Mouse (Mus musculus): ENCODE measurements around the gene Gpr161.

Gene Gpr161

DNA sequence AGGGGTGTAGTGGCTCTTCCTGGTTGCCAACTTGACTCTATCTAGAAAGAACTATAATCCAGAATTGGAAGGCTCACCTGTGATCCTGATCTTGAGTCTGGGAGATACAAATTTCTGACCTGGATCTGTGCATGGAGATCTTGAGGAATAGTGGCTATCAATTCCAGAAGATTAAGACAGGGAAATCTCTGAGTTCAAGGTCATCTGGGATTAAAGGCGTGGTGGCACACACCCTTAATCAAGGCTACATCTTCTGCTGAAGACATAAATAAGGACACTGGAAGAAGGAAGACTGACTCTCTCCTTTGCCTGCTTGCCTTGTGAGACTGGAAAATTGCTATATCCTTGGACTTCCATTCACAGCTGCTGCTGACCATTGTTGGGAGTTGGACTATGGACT, at the start of gene Gpr161:
Gene Gpr161, plus strand, starts transcription at position 301 of the 400 bp plus-strand sequence.
- no peak for DNase-seq

DNA sequence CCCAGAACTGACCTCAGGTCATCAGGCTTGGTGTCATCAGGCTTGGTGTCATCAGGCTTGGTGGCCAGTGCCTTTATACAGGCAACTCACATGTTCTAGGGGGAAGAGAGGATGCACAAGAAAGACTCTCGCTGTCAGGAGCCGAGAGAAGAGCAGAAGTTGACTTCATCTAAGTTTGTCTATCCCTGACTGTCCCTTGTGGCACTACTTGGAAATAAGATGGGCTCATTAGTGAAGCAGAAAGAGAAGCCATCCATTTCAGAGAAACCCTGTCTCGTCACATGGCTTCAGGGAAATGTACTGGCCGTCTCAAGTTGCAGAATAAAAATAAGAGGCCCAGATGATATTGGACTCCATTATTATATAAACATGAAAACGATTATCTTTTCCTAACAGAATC, 49.0 kb upstream of the Gpr161 start:
- no peak for DNase-seq

DNA sequence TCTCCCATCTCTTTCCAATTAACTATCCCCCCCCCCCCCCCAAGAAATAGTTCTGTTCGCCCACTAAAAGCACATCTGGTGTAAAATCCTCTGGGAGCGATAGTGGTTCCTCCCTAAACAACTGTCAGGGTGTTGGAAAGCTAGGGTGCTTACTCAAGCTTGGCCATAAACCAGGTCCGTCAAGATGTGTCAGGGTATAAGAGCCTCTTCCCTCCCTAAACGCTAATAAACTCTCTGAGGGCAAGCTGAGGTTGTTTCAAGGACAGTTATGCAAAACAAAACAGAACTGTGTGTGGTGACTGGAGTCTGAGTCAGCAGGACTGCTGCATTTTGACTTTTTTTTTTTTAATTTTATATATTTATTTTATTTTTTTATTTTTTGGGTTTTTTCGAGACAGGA, 48.5 kb upstream of the Gpr161 start:
- no peak for DNase-seq

GRCm38 (mm10) chr1:165247788-165248187, 47.8 kb upstream of the Gpr161 start:
- no peak for DNase-seq

- DNase-seq, result no peak
Observed at GRCm38 (mm10) chr1:165248842-165249241, 46.7 kb upstream of the Gpr161 start.

DNA sequence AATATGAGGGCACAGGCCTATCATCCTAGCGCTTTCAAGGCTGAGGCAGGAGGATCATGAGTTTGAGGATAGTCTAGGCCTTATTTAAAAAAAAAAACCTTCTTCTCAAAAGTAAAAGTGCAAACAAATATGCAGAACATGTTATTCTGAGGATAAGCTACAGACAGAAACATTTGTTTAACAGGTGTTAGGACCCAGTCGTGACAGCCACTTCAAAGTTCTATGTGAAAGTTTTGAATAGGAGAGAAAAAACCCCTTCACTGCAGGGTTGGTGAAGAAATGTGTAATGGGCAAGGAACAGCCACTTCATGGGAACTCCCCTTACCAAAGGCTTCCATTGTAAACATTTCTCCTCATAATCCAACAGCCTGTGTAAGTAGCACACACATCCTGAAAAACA, 45.0 kb upstream of the Gpr161 start:
- DNase-seq, result no peak

DNA sequence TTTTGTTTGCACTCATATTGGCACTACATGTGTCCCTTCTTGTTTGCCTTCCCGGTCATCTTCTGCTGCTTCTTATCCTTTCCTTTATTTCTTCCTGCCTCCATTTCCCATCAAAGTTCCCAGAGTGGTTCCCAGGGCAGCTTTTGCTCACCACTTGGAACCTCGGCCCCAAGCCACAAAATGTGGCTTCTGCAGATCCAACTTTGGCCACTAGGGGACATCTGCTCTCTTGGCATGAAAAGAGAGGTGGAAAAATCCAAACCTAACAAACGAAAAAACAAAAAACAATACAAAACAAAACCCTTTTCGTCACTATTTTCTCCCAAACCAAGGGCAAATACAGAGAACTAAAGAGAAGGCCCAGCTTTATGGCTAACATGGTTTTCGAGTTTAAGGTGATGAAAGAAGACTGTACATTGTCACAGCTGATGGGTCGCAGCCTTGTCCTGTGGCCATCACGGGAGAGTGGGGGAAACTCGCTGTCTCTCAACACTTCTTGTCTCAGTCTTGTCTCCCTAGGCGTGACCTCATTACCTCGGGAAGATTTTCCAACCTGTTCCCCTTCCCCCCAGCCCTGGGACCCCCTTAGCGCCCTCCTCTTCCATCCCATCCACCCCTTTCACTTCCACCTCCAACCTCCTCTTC, 43.4 kb upstream of the Gpr161 start:
- DNase-seq, result peak; percentile 31 to 71

DNA sequence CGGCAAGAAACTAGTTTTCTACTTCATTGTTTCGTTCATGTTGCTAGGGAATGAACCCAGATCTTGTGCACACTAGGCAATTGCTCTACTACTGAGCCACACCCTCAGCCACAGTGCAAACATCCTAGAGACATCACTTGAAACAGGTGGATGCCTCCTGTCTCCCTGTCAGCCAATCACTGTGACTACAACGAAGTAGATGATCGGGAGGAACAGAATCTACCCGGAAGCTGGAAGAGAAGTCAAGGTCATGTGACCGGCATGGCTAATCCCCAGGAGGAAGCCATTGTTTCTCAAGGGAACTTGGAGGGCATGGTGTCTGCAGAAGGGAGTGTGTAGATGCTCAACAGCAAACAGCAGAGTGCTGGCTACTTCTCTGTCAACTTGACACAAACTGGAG, 20.6 kb upstream of the Gpr161 start:
- DNase-seq, result no peak

DNA sequence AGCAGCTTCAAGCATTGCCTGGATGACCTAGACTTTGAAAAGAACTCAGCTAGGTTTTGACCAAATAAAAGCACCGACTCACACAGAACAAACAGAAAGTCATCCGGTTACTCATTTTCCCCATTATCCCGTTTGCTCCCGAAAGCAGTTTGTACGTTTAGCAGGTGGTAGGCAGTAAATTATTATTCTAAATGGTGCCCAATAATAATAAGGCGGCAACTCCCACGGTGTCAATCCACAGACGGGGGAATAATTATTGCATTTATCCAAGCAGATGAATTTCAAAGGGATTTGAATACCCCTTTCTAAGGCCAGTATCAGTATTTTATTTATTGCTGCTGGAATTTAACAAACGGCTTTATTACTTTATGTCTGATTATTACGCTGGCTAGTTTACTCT, 14.8 kb upstream of the Gpr161 start:
- no peak for DNase-seq

DNA sequence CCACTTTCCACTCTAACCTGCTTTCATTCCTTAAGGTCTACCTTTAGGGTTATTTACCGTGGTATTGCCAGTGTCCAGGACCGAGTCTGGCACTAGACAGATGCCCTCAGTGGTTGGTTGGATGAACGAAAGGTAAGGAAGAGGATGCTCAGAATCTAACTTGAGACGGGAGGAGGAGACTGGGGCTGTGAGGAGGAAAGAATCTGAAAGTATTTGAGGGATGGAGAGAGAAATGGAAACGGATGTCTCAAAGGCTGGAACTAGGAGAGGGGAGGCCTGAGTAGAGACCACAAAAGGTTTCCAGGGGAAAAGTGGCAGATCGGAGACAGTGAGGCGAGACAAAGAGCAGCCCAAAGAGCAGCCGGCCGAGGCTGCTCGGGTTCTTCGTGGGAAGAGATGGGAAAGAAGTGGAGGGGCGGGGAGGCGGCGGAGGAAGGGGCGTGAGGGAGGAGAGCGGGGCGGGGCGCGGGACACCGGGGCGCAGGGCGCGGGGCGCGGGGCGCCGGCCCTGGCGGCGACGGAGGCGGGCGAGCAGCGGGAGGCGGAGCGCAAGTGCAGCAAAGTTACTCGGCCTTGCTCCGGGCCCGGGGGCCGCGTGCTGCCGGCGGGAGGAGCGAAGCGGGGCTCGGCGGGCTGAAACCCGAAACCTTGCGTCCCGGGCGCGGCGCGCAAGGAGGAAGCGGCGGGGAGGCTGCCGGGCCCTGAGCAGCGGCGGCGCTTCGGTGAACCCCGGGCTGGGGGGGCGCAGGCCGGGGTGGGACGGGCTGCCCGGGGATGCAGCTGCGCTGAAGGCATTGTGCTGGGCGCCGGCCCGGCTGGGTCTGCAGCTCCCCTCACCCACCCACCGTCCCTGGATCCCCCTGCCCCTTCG, 14.0 kb upstream of the Gpr161 start:
- DNase-seq, result peak; percentile 39 to 58

DNA sequence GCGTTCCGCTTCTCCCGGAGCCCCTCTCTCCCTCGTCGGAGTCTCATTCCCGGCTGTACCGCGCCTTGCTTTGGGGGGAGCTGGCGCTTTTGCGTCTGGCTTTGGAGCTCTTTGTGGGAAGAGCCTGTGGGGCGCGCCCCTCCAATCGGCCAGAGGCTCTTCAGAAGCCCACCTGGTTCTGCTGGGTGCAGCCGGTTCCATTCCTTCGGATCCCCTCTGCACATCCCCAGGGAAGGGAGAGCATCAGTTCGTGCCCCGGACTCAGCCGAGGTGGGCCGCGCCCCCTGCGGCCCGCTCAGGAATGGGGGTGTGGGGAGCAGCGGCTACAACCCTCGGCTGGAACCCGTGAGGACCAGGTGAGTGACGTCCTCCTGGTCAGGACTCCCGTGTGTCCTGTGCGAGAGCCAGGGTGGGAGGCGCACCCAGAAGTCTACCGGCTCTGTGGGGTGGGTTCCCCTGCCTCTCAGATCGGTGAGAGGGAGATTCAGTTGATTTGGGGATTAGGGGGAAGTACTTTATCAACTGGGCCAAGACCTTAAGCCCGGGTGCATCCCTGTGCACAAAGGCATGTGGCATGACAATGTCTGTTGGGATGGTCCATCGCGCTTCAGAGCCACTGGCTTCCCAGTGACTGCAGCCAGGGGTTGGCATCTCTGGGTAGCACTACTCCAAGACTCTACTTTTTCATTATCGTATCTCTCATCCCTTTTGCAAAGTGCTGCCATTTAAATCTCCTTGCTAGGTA, 13.2 kb upstream of the Gpr161 start:
- peak; percentile 16 to 19 for DNase-seq

- DNase-seq, result no peak
Observed at GRCm38 (mm10) chr1:165282967-165283345, 12.6 kb upstream of the Gpr161 start.

GRCm38 (mm10) chr1:165284096-165284495, 11.5 kb upstream of the Gpr161 start:
- no peak for DNase-seq

DNA sequence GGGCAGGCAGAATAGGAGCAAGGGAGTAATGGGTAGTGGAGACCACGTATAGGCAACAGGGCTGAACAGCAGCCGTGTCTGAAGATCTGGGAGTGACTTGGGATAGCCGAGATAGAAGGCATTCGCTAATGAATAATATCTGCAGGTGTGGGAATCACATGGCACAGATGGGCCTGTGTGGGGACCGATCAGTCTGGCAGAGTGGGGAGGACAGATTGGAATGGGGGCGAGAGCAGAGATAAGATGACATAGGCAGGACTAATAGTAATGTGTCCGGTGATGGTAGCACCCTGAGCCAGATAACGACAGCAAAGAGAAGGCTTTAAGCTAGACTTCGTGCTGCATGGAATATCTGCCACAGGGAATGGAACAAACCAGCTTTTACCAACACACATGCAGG, 7.4 kb upstream of the Gpr161 start:
- DNase-seq, result no peak

GRCm38 (mm10) chr1:165289831-165290230, 5.8 kb upstream of the Gpr161 start:
- DNase-seq, result peak in 1 of 2 experiments; percentile 22

- DNase-seq, result no peak
Observed at GRCm38 (mm10) chr1:165291606-165292005, 4.0 kb upstream of the Gpr161 start.

DNA sequence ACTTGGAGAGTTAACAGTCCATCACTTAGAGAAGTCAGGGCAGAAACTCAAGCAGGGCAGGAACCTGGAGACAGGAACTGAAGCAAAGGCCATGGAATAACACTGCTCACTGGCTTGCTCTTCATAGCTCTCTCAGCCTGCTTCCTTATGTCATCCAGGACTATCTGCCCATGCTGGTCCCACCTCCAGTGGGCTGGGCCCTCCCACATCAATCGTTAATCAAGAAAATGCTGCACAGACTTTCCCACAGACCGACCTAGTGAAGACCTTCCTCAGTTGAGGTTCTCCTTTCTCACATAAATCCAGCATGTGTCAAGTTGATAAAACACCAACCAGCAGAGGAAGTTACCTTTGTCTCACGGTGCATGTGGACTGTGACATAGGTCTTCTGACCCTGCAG, 5.5 kb downstream of the Gpr161 start:
- no peak for DNase-seq

DNA sequence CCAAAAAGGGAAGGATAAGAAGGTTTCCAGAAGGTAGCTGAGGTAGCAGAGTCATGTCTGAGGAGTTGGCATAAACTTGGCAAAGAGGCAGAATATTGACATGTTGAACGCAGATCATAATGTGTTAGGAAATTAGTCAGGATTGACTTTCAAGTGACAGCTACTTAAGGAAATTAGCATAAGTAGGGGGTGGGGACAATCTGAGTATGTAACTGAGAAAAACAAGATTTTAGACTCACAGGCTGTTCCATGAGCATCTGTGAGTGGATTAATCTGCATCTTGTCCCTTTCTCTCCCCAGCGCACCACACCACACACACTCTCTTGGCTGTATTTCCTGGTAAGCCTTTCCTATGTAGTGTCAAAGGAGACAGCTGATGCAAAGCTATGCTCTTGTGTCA, 6.0 kb downstream of the Gpr161 start:
- DNase-seq, result no peak

DNA sequence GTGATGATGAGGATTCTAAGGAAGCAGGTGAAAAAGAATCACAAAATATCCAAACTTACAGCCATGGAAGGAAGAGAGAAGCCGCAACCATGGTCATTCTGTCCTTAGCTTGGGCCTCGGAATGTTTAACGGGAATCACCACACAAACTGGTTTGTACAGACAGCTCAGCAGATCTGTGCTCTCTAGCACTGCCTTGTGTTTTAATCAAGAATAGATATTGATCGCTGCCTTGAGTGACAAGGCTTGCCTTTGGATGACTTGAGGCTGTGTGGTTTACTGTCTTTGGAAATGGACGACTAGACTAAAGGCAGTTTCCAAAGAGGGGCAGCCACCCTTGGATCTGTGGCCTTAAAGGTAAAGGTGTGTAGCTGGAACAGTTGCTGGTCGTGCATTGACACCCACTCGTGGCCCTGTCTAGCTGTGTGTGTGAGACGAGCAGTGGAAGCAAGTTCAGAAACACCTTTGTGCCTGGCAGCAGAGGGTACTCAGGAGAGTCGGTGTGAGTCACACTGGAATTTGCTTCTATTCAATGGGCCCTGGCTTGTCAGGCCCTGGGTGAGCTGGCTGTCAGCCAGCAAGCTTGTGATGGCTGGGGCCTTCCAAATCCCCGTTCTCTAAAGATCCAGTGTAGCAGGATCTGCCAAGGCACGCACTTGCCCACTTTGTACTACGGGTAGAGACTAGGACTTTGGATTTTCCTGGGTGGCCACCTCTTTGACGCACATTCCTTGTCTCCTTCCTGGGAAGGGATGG, 7.0 kb downstream of the Gpr161 start:
- peak in 1 of 2 experiments; percentile 28 for DNase-seq

GRCm38 (mm10) chr1:165303209-165303608, 7.6 kb downstream of the Gpr161 start:
- DNase-seq, result no peak

GRCm38 (mm10) chr1:165304341-165304740, 8.8 kb downstream of the Gpr161 start:
- no peak for DNase-seq

DNA sequence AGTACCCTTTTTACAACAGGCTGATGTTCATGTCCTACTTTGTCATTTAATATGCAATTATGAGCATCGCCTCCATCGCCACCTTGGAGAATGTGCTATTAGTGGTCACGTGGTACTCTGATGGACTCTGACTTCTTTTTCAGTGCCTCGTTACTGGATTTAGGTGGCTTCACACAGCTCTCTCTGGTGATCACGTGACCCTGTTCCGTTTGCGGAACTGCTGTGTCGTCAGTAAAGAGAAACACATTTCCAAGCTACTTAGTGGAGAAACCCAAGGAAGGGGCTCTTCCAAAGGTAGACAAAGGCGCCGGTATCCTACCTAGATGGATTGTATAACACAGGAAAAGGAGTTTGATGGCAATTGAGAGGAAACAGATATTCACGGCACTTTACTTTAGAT, 12.6 kb downstream of the Gpr161 start:
- no peak for DNase-seq

DNA sequence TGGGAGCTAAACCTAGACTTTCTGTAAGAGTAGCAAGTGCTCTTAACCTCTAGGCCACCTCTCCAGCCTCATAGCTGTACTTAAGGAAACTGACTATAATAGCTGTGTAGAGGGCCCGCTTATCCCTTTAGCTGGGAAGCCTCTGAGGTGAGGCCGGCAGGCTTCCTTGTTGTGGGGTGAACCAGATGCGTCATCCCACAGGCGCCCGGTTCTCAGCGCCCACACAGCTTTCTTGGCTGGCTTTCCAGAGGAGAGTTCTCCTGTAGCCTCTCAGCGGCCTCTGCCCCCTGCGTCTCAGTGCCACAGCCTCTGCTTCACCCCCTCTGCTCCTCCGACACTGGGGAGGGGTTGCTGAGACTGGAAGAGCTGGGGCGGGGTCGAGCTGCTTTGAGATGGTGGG, 20.8 kb downstream of the Gpr161 start:
- no peak for DNase-seq
